Mouse (Mus musculus): ENCODE results near the gene Smg8. TPM values are rescaled to one million over a fixed set of nuclear protein-coding genes. Genes with fewer than 3 reads are reported as not detected.

Gene Smg8
- polyA plus RNA-seq (2016; fragmentation: Nextera tagmentation; extraction: Ambion mirVana), result 23.9 and 27.0 TPM in 2 replicates

DNA sequence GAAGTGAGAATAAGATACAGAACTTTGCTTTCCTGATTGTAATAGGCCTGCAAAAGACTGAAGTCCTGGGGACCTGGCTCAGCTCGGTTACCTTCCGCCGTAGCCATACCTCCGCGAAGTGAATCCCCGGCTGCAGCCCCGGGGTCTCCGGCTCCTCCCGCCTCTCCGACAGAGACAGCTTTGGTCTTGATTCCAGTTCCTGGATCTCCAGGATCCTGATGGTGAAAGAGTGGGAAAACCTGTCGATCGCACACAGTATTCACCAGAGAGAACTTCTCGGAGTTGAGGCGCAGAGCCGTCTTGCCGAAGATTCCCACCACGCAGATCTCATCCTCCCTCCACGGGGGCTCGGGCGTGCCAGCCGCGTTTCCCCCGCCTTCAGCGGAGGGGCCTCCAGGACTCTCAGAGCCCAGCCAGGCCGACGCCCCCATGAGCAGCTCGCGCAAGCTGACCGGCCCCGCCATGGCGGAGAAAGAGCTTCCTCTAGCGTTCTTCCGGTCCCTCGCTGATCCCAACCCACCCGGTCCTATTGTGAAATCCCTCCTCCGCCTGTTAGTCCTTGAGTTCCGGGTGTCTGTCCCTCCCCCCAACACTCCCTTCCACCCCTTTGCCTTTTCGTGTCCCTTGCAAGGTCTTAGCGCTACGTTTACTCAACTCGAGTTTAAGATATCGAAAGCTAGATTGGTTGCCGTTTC, at the start of gene Smg8:
Gene Smg8, minus strand, starts transcription at position 485 of the 695 bp plus-strand sequence.
- Histone ChIP-seq H3K4me2 (replicated peaks) (peak within 1 kb of the TSS; percentile 94), H3K36me3 (peaks cover 34% of the 10 kb centered on the region), H3K27ac (no peak within 1 kb of the TSS), H3K9me3 (no peaks in the 10 kb centered on the region), H3K27me3 (replicated peaks) (no peaks in the 10 kb centered on the region), H3K4me3 (peak within 1 kb of the TSS; percentile 70), H3K9ac (peak within 1 kb of the TSS; percentile 79), H3K4me1 (peaks cover 26% of the 10 kb centered on the region)
- peak; percentile 72; the same call in 1 of the 2 replicates for ATAC-seq (ENCODE audit: low FRiP score, low read depth)
- WGBS, result 1% methylated on average over 43 of the region's 43 CpGs

DNA sequence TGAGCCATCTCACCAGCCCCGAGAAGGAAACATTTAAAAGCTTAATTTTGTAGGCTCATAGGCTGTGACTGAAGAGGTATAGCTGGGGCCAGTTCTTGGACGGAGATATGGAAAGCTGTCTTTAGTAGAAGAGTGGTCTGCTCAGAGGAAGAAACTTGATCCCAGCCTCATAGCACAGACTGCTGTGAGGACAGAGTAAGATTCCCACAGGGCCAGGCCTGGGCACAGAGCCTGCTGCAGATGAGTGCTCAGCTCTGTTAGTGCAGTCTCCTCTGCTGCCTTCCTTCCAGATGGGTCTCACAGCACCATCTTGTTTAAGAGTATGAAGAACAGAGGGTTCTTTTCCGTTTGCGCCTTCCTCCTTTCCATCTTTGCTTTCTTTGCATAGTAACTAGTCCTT, 49.7 kb upstream of the Smg8 start:
- peaks cover 24% of the 10 kb centered on the region for H3K36me3 ChIP-seq
- H3K4me2 ChIP-seq (replicated peaks), result no peak overlapping the region
- no peak for ATAC-seq (ENCODE audit: low FRiP score, low read depth)
- H3K27ac ChIP-seq, result no peak overlapping the region
- H3K27me3 ChIP-seq (replicated peaks), result no peaks in the 10 kb centered on the region
- H3K9me3 ChIP-seq, result no peaks in the 10 kb centered on the region
- H3K9ac ChIP-seq, result no peak overlapping the region
- 93% methylated on average over 4 of the region's 4 CpGs for WGBS
- no peak overlapping the region for H3K4me3 ChIP-seq
- H3K4me1 ChIP-seq, result no peaks in the 10 kb centered on the region

DNA sequence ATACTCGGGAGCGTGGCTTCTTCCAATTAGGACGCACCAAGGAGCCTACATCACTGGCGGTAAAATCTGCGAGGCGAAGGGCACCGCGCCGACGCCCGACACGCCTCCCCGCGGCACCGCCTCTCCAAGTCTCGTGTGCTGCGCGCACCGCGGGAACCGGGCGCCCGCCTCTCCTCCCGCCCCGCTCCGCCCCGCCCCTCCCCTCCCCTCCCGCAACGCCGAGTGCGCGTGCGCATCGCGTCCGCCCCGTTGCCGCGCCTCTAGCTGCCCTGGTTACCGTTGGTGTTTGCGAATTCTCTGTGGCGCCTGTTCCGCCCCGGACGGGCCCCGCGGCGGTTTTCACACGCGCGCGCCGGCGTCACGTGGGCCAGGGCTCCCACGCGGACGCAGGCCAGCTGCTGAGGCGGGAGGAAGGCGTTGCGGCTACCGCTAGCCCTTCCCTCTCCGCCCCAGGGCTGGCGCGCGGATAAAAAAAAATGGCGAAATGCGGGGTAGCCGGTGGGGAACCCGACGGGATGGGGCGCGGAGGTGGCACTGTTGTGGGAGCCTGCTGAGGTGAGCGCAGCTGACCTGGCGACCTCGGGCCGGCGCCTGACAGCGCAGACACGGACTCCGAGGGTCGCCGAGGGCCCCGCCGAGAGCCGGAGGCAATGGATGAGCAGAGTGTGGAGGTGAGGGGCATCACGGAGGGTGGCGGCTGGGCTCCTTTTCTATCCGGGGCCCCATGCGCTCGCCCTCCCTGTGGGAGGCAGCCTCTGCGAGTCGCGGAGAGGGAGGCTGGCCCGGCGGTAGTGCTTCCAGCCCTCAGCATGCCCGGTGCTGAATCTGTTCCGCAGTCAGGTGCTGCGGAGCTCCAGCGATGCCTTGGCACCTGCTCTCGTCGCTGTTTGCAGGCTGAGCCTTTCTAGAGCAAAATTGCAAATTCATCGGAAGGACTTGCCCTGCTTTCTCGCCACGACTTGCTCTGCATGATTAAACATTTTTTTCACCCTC, 40.5 kb upstream of the Smg8 start, which contains the start of gene Trim37:
Gene Trim37, plus strand, starts transcription at position 254 of the 993 bp plus-strand sequence.
- H3K27me3 ChIP-seq (replicated peaks), result no peaks in the 10 kb centered on the region

DNA sequence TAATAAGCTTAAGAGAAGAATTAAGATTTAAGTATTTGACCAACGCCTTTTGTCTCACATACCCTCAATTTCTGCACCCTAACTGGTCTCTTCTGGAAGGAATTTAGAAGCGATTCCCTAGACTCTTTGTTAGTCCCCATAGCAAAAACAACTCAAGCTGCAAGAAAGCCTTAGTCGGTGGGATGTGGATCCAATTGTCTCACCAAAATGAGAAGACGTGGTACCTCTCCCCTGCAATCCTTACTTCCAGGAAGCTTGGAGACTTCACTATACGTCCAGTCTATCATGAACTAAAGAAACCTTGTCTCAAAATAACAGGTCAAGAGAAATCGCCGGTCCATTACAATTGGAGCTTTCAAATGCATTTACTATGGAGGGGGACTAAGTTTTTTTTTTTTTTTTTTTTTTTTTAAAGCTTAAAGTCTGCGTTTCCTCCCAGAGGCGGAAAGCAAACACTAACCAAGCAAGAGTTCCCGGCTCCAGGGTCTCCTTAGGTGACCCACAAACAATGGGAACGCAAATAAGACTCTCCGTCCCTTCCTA, 39.8 kb upstream of the Smg8 start:
- Histone ChIP-seq H3K4me3 (peak overlapping the region; percentile 93), H3K4me2 (replicated peaks) (peak overlapping the region; percentile 72), H3K27ac (peak overlapping the region; percentile 82), H3K9me3 (no peaks in the 10 kb centered on the region), H3K36me3 (peaks cover 30% of the 10 kb centered on the region), H3K27me3 (replicated peaks) (no peaks in the 10 kb centered on the region), H3K9ac (peak overlapping the region; percentile 83; the same call in 1 of the 2 replicates), H3K4me1 (peaks cover 11% of the 10 kb centered on the region)
- WGBS, result 1% methylated on average over 12 of the region's 12 CpGs
- no peak for ATAC-seq (ENCODE audit: low FRiP score, low read depth)

More for the DNA sequence above, 40.5 kb upstream of the Smg8 start, which contains the start of gene Trim37:
- Histone ChIP-seq H3K4me1 (peaks cover 11% of the 10 kb centered on the region), H3K36me3 (peaks cover 27% of the 10 kb centered on the region), H3K9me3 (no peaks in the 10 kb centered on the region), H3K4me2 (replicated peaks) (peak within 1 kb of the TSS; percentile 72), H3K9ac (peak within 1 kb of the TSS; percentile 83), H3K27ac (peak within 1 kb of the TSS; percentile 82), H3K4me3 (peak within 1 kb of the TSS; percentile 93)
- ATAC-seq (ENCODE audit: low FRiP score, low read depth), result peak; percentile 91
- WGBS, result under 1% methylated on average over 104 of the region's 105 CpGs

DNA sequence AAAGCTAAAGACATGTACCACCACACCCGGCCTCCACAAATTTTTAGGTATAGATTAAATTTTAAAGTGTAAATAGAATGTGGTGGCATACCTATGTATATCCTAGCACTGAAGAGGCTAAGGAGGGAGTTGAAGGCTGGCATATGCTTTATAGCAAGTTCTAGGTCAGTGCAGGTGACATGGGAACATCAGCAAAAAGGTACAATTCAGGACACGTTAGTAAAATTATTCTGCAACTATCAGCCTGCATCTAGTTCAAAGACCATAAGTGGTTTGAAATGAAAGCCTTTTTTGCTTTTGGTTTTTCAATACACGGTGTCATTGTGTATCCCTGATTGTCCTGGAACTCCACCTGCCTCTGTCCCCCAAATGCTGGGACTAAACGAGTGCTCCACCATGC, 39.0 kb upstream of the Smg8 start:
- no peak for ATAC-seq (ENCODE audit: low FRiP score, low read depth)
- Histone ChIP-seq H3K9ac (no peak overlapping the region), H3K4me2 (replicated peaks) (peak overlapping the region; percentile 72), H3K4me3 (no peak overlapping the region), H3K9me3 (no peaks in the 10 kb centered on the region), H3K27me3 (replicated peaks) (no peaks in the 10 kb centered on the region), H3K36me3 (peaks cover 34% of the 10 kb centered on the region), H3K27ac (no peak overlapping the region), H3K4me1 (peaks cover 11% of the 10 kb centered on the region)
- WGBS, result 62% methylated on average over 4 of the region's 4 CpGs

DNA sequence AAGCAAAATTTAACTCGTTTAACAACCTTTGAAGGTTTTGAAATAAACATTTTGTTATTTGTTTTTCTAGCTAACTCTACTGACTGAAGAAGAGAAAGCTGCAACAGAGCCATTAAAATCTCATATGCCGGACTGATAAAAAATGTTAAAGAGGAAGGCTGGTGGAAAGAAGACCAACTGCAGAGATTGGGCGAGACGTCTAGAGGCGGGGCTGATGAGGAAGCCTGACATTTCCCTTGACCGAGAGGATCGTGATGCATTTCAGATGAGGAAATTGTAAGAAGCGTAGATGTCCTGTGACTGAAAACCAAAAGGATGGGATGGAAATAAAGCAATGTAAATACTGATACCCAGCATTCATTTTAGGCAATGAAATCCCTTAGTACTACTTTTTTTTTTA, 35.3 kb upstream of the Smg8 start:
- H3K27me3 ChIP-seq (replicated peaks), result no peaks in the 10 kb centered on the region
- WGBS, result 87% methylated on average over 8 of the region's 8 CpGs
- no peak overlapping the region for H3K4me2 ChIP-seq (replicated peaks)
- ATAC-seq (ENCODE audit: low FRiP score, low read depth), result no peak
- H3K9ac ChIP-seq, result no peak overlapping the region
- H3K36me3 ChIP-seq, result peaks cover 61% of the 10 kb centered on the region
- H3K27ac ChIP-seq, result no peak overlapping the region
- no peak overlapping the region for H3K4me3 ChIP-seq
- no peaks in the 10 kb centered on the region for H3K9me3 ChIP-seq
- H3K4me1 ChIP-seq, result no peaks in the 10 kb centered on the region

DNA sequence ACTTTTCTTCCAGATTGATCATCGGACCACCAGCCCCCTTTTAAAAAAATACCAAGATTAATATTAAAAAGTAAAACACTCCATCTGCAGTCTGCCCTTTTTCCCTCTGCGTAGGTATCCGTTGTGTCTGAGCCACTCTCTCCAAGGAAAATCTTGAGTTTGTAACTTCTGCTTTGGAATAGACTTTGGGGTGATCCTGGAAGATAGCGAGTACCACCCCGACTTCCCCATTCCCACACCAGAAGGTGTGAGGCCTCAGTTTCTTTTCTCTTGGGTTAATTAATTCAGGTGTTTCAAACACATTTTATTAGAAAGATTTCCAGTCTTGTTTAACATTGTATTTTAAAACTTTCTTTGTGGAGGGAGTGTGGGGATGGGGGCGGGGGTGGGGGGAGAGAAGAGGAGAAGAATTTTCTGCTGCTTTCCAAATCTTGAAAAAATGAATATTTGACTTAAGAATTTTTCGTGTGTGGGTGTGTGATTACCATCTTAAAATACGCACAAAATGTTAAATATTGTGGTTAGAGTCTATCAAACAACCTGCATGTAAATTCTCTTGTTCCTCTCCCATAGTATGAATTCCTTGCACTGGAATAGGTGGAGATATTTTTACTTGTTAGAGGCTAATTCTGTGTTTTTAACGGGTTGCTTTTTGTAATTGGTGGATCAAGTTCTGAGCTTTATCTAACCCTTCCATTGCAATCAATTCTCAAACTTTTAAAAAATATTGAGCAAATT, 23.8 kb upstream of the Smg8 start:
- H3K4me1 ChIP-seq, result peaks cover 19% of the 10 kb centered on the region
- H3K27me3 ChIP-seq (replicated peaks), result no peaks in the 10 kb centered on the region
- WGBS, result 10% methylated on average over 9 of the region's 9 CpGs
- peak overlapping the region; percentile 92 for H3K9ac ChIP-seq
- H3K9me3 ChIP-seq, result no peaks in the 10 kb centered on the region
- peak overlapping the region; percentile 75 for H3K4me2 ChIP-seq (replicated peaks)
- ATAC-seq (ENCODE audit: low FRiP score, low read depth), result no peak
- peaks cover 20% of the 10 kb centered on the region for H3K36me3 ChIP-seq
- H3K27ac ChIP-seq, result peak overlapping the region; percentile 82; the same call in 1 of the 2 replicates
- peak overlapping the region; percentile 81 for H3K4me3 ChIP-seq

DNA sequence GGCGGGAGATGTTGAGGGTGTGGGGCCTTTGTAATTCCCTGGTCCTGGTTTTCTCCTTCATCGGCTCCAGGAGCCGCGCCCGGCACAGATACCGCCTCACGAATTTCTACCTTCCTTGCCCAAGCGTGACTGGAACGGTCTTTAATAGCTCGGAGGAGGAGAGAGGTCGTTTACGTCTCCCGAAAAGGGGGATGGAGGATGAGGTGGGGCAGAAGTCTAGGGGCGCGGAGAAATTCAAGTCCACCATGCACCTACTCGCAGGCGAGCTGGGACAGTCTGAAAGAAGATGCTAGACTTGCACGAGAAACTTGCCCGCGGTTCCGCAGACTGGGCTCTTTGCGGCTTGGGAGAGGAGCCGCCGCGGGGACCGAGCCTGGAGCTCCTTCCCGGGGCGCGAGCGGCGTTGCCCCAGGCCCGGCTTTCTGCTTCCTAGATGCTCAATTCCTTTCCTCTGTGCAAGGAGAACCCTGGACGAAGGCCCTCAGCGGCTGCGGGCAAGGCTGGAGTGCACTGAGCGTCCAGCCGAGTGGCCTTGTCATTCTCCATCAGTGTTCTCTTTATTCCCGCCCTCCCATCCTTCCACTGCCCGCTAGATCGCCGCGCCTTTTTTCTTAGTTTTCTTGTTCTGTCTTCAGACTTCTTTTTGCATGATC, 23.1 kb upstream of the Smg8 start:
- peak overlapping the region; percentile 81 for H3K4me3 ChIP-seq
- no peak for ATAC-seq (ENCODE audit: low FRiP score, low read depth)
- peaks cover 19% of the 10 kb centered on the region for H3K4me1 ChIP-seq
- H3K4me2 ChIP-seq (replicated peaks), result peak overlapping the region; percentile 75
- H3K27ac ChIP-seq, result peak overlapping the region; percentile 82
- H3K9me3 ChIP-seq, result no peaks in the 10 kb centered on the region
- H3K9ac ChIP-seq, result peak overlapping the region; percentile 92
- WGBS, result under 1% methylated on average over 42 of the region's 42 CpGs
- no peaks in the 10 kb centered on the region for H3K27me3 ChIP-seq (replicated peaks)
- H3K36me3 ChIP-seq, result peaks cover 21% of the 10 kb centered on the region

DNA sequence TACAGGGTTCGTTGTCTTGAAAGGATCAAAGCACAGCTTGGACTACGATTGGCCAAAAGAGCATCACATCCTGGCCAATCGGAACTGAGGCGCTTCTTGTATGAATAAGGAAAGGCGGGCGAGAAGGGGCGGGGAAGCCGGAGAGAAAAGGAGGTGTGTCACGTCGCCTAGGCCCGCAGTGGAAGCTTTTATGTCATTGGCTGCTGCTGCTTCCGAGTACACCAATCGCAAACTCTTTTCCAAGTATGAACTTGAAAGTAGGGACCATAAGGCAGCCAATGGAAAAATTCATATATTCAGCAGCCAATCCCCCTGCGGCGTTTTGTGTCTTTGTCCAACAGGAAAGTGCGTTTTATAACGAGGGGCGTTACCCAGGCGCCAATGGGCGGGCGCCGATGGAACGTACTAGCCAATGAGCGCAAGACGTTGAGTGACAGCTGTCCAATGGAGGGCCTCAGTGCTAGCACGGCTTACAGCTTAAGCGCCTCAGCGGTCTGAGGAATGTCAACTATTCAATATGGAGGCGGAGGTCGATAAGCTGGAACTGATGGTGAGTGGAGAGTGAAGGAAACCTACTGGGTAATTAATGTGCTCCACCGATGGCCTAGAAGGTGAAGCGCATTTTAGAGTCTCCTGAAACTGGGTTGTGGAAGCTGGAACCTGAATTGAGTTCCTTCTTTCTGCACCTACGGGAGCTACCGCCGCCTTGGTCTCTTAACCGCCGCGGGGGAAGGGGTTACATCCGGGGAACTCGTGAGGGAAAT, 22.4 kb upstream of the Smg8 start, which contains the start of gene Ska2:
Gene Ska2, plus strand, starts transcription at position 480 of the 764 bp plus-strand sequence.
- Histone ChIP-seq H3K4me3 (peak within 1 kb of the TSS; percentile 81), H3K9ac (peak within 1 kb of the TSS; percentile 92), H3K4me1 (peaks cover 19% of the 10 kb centered on the region), H3K9me3 (no peaks in the 10 kb centered on the region), H3K36me3 (peaks cover 26% of the 10 kb centered on the region), H3K4me2 (replicated peaks) (peak within 1 kb of the TSS; percentile 75), H3K27me3 (replicated peaks) (no peaks in the 10 kb centered on the region), H3K27ac (peak within 1 kb of the TSS; percentile 82)
- WGBS, result under 1% methylated on average over 40 of the region's 40 CpGs
- ATAC-seq (ENCODE audit: low FRiP score, low read depth), result peak; percentile 100

DNA sequence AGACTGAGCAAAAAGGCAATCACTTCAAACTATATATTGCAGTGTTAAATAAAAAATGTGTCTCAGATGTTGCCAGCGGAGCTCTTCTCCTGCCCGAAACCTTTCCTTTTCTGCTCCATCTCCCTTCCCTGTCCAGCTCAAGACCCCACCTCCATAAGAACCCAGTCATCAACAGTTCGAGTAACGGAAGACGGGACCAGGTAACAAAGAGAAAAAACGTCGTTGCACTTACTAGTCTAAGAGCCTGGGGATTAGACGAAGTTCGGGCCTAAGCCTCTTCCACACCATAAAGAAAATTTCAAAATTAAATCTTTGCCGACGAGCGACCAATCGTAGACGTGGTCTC, 21.8 kb upstream of the Smg8 start, which contains the start of gene Prr11:
Gene Prr11, minus strand, starts transcription at position 300 of the 346 bp plus-strand sequence.
- H3K27me3 ChIP-seq (replicated peaks), result no peaks in the 10 kb centered on the region
- ATAC-seq (ENCODE audit: low FRiP score, low read depth), result no peak; the same call in 1 of the 2 replicates
- peaks cover 19% of the 10 kb centered on the region for H3K4me1 ChIP-seq
- peaks cover 29% of the 10 kb centered on the region for H3K36me3 ChIP-seq
- peak within 1 kb of the TSS; percentile 81 for H3K4me3 ChIP-seq
- H3K27ac ChIP-seq, result peak within 1 kb of the TSS; percentile 82
- no peaks in the 10 kb centered on the region for H3K9me3 ChIP-seq
- peak within 1 kb of the TSS; percentile 75 for H3K4me2 ChIP-seq (replicated peaks)
- 0% methylated on average over 14 of the region's 14 CpGs for WGBS
- peak within 1 kb of the TSS; percentile 92 for H3K9ac ChIP-seq
